Mouse (Mus musculus): ENCODE data around the gene Myof. TPM values are rescaled to one million over a fixed set of nuclear protein-coding genes. Genes with fewer than 3 reads are reported as not detected.
A peak's percentile ranks its signal among the peaks of the same experiment; 100 is the strongest.

The Myof gene
- polyA plus RNA-seq, 1 experiment = 76.9 TPM

DNA sequence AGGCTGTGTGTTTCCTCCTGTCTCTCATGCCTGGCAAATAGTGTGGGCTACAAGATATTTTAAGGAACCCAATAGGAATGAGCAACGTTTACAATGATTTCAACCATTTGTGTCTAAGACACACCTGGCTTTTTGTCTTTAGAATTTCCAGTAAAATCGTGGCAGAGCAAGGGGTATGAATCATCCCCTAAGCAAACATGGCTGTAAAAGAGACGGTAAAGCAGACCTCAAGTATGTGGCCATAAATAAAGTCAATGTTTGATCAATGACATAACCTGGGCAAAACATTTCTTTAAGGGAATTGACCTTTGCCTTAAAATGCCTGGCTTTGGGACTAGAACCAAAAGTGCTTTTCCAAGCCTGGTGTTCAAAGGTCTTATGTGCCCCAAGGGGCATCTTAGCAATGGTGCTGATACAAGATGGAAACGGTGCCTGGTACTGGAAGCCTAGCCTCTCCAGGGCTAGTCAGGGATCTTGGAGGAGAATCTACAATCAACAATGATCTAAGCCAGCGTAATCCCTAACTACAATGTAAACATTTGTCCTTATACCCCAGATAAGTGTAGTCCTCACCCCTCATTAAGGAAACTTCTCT is 39.7 kb upstream of the Myof start:
- no peaks in the 10 kb centered on the region for H3K36me3 ChIP-seq (ENCODE audit: control insufficient read depth, insufficient read depth)
- no peak overlapping the region for H3ac ChIP-seq (ENCODE audit: control insufficient read depth, insufficient read length)
- TF ChIP-seq TCF12 (IDR thresholded peaks at IDR 0.05; ENCODE audit: insufficient read depth, poor library complexity, severe bottlenecking) (no peak), MYOG (IDR thresholded peaks at IDR 0.05; ENCODE audit: control insufficient read depth in 1 of 3, insufficient read depth in 1 of 3, insufficient read length in 2 of 3, low read depth in 2 of 3) (no peak), REST (IDR thresholded peaks at IDR 0.05; ENCODE audit: insufficient read depth, insufficient read length) (no peak), POLR2A (IDR thresholded peaks at IDR 0.05; ENCODE audit: insufficient read length, low read depth) (no peak), TCF3 (IDR thresholded peaks at IDR 0.05; ENCODE audit: insufficient read length, low read depth) (no peak), SRF (IDR thresholded peaks at IDR 0.05; ENCODE audit: control insufficient read depth, insufficient read length, low read depth) (no peak), CEBPB (IDR thresholded peaks at IDR 0.05; ENCODE audit: insufficient read depth, poor library complexity, severe bottlenecking) (no peak)
- H3K4me2 ChIP-seq (ENCODE audit: low read depth) = no peak overlapping the region
- no peaks in the 10 kb centered on the region for H3K79me2 ChIP-seq (ENCODE audit: control insufficient read depth, insufficient read depth)
- H3K4me3 ChIP-seq = no peak overlapping the region
- H3K27me3 ChIP-seq (ENCODE audit: control insufficient read depth, insufficient read depth, insufficient read length) = peaks cover 8% of the 10 kb centered on the region

GRCm38 (mm10) chr19:38081361-38081760 is 38.0 kb upstream of the Myof start:
- no peak overlapping the region for H3ac ChIP-seq (ENCODE audit: control insufficient read depth, insufficient read length)
- H3K36me3 ChIP-seq (ENCODE audit: control insufficient read depth, insufficient read depth) = no peaks in the 10 kb centered on the region
- TF ChIP-seq MAX (IDR thresholded peaks at IDR 0.05; ENCODE audit: low read depth) (no peak), REST (IDR thresholded peaks at IDR 0.05; ENCODE audit: insufficient read depth, insufficient read length) (no peak), MYOD1 (IDR thresholded peaks at IDR 0.05; ENCODE audit: control insufficient read depth in 1 of 3, insufficient read length in 2 of 3, low read depth in 2 of 3) (no peak), TCF3 (IDR thresholded peaks at IDR 0.05; ENCODE audit: insufficient read length, low read depth) (no peak)
- H3K4me2 ChIP-seq (ENCODE audit: low read depth) = no peak overlapping the region
- no peak overlapping the region for H3K4me3 ChIP-seq
- no peaks in the 10 kb centered on the region for H3K79me2 ChIP-seq (ENCODE audit: control insufficient read depth, insufficient read depth)
- H3K27me3 ChIP-seq (ENCODE audit: control insufficient read depth, insufficient read depth, insufficient read length) = peaks cover 8% of the 10 kb centered on the region

GRCm38 (mm10) chr19:38077851-38078540 is 34.6 kb upstream of the Myof start:
- Histone ChIP-seq H3K79me2 (ENCODE audit: control insufficient read depth, insufficient read depth) (no peaks in the 10 kb centered on the region), H3K36me3 (ENCODE audit: control insufficient read depth, insufficient read depth) (peaks cover 10% of the 10 kb centered on the region), H3K27me3 (ENCODE audit: control insufficient read depth, insufficient read depth, insufficient read length) (no peaks in the 10 kb centered on the region), H3ac (ENCODE audit: control insufficient read depth, insufficient read length) (no peak overlapping the region), H3K4me3 (no peak overlapping the region), H3K4me2 (ENCODE audit: low read depth) (no peak overlapping the region)
- TF ChIP-seq TCF12 (IDR thresholded peaks at IDR 0.05; ENCODE audit: insufficient read depth, poor library complexity, severe bottlenecking) (no peak), CEBPB (IDR thresholded peaks at IDR 0.05; ENCODE audit: insufficient read depth, poor library complexity, severe bottlenecking) (no peak), MYOD1 (IDR thresholded peaks at IDR 0.05; ENCODE audit: control insufficient read depth in 1 of 3, insufficient read length in 2 of 3, low read depth in 2 of 3) (peak in 2 of 3 experiments; percentile 59 to 63), POLR2AphosphoS2 (IDR thresholded peaks at IDR 0.05; ENCODE audit: insufficient read length, low read depth) (no peak), MYOG (IDR thresholded peaks at IDR 0.05; ENCODE audit: control insufficient read depth in 1 of 3, insufficient read depth in 1 of 3, insufficient read length in 2 of 3, low read depth in 2 of 3) (peak in 2 of 3 experiments; percentile 4 to 62), MAX (IDR thresholded peaks at IDR 0.05; ENCODE audit: low read depth) (no peak), TCF3 (IDR thresholded peaks at IDR 0.05; ENCODE audit: insufficient read length, low read depth) (no peak)

GRCm38 (mm10) chr19:38076251-38076650 is 32.9 kb upstream of the Myof start:
- no peak for TF ChIP-seq CEBPB (IDR thresholded peaks at IDR 0.05; ENCODE audit: insufficient read depth, poor library complexity, severe bottlenecking)
- TF ChIP-seq USF1 (IDR thresholded peaks at IDR 0.05; ENCODE audit: low read depth) = no peak
- Histone ChIP-seq H3K4me2 (ENCODE audit: low read depth) (no peak overlapping the region), H3K79me2 (ENCODE audit: control insufficient read depth, insufficient read depth) (no peaks in the 10 kb centered on the region), H3K4me3 (no peak overlapping the region), H3K27me3 (ENCODE audit: control insufficient read depth, insufficient read depth, insufficient read length) (no peaks in the 10 kb centered on the region), H3ac (ENCODE audit: control insufficient read depth, insufficient read length) (no peak overlapping the region), H3K36me3 (ENCODE audit: control insufficient read depth, insufficient read depth) (peaks cover 18% of the 10 kb centered on the region)

DNA sequence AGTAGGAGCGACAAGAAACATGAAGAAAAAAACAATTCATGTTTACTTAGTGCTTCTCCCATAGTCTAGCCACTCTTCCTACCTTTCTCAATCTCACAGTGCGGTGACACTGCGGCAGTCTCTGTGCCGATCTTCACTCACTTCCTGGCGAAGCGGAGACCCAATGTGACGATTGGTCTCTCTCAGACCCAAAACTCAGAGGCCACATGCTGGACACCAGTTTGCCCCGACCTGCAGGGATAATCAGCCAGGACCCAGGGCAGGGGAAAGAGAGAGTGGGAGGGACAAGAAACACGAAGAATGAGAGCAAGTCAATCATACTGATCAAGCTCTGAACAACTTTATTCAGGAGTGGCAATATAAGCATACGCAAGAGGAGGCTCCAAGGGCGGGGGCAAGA is 31.7 kb upstream of the Myof start:
- TF ChIP-seq MYOG (IDR thresholded peaks at IDR 0.05; ENCODE audit: control insufficient read depth in 1 of 3, insufficient read depth in 1 of 3, insufficient read length in 2 of 3, low read depth in 2 of 3) (no peak), MYOD1 (IDR thresholded peaks at IDR 0.05; ENCODE audit: control insufficient read depth in 1 of 3, insufficient read length in 2 of 3, low read depth in 2 of 3) (no peak), SRF (IDR thresholded peaks at IDR 0.05; ENCODE audit: control insufficient read depth, insufficient read length, low read depth) (no peak), POLR2AphosphoS2 (IDR thresholded peaks at IDR 0.05; ENCODE audit: insufficient read length, low read depth) (no peak), TCF3 (IDR thresholded peaks at IDR 0.05; ENCODE audit: insufficient read length, low read depth) (no peak), E2F4 (IDR thresholded peaks at IDR 0.05; ENCODE audit: insufficient read depth) (no peak), POLR2A (IDR thresholded peaks at IDR 0.05; ENCODE audit: insufficient read length, low read depth) (no peak), USF1 (IDR thresholded peaks at IDR 0.05; ENCODE audit: low read depth) (no peak), REST (IDR thresholded peaks at IDR 0.05; ENCODE audit: insufficient read depth, insufficient read length) (no peak), CEBPB (IDR thresholded peaks at IDR 0.05; ENCODE audit: insufficient read depth, poor library complexity, severe bottlenecking) (no peak), TCF12 (IDR thresholded peaks at IDR 0.05; ENCODE audit: insufficient read depth, poor library complexity, severe bottlenecking) (no peak), MAX (IDR thresholded peaks at IDR 0.05; ENCODE audit: low read depth) (no peak)
- Histone ChIP-seq H3ac (ENCODE audit: control insufficient read depth, insufficient read length) (no peak overlapping the region), H3K36me3 (ENCODE audit: control insufficient read depth, insufficient read depth) (peaks cover 23% of the 10 kb centered on the region), H3K4me3 (no peak overlapping the region), H3K79me2 (ENCODE audit: control insufficient read depth, insufficient read depth) (no peaks in the 10 kb centered on the region), H3K4me2 (ENCODE audit: low read depth) (no peak overlapping the region), H3K27me3 (ENCODE audit: control insufficient read depth, insufficient read depth, insufficient read length) (no peaks in the 10 kb centered on the region)
